Mouse (Mus musculus): ENCODE measurements around the gene Aldh4a1. TPM values are rescaled to one million over a fixed set of nuclear protein-coding genes. Genes with fewer than 3 reads are reported as not detected.

Gene Aldh4a1
- polyA plus RNA-seq (2012), result 29.6 and 30.4 TPM in 2 replicates

- TF ChIP-seq GATA1 (IDR thresholded peaks at IDR 0.05; ENCODE audit: low read length), result no peak
Observed at GRCm38 (mm10) chr4:139622373-139623282, at the start of gene Aldh4a1. Aldh4a1 (plus strand) TSS chr4:139622866.

- no peak for TF ChIP-seq GATA1 (IDR thresholded peaks at IDR 0.05; ENCODE audit: low read length)
Observed at GRCm38 (mm10) chr4:139572928-139573512, 49.6 kb upstream of the Aldh4a1 start.

GRCm38 (mm10) chr4:139574156-139574798 lies 48.4 kb upstream of the Aldh4a1 start:
- TF ChIP-seq GATA1 (IDR thresholded peaks at IDR 0.05; ENCODE audit: low read length), result no peak

GRCm38 (mm10) chr4:139574799-139575672 lies 47.6 kb upstream of the Aldh4a1 start:
- TF ChIP-seq GATA1 (IDR thresholded peaks at IDR 0.05; ENCODE audit: low read length), result no peak

GRCm38 (mm10) chr4:139575673-139576003 lies 47.0 kb upstream of the Aldh4a1 start:
- no peak for TF ChIP-seq GATA1 (IDR thresholded peaks at IDR 0.05; ENCODE audit: low read length)

GRCm38 (mm10) chr4:139576251-139576880 lies 46.3 kb upstream of the Aldh4a1 start:
- TF ChIP-seq GATA1 (IDR thresholded peaks at IDR 0.05; ENCODE audit: low read length), result no peak

- no peak for TF ChIP-seq GATA1 (IDR thresholded peaks at IDR 0.05; ENCODE audit: low read length)
Observed at GRCm38 (mm10) chr4:139577006-139577405, 45.7 kb upstream of the Aldh4a1 start.

GRCm38 (mm10) chr4:139578389-139578788 lies 44.3 kb upstream of the Aldh4a1 start:
- TF ChIP-seq GATA1 (IDR thresholded peaks at IDR 0.05; ENCODE audit: low read length), result no peak

GRCm38 (mm10) chr4:139579003-139579402 lies 43.7 kb upstream of the Aldh4a1 start:
- no peak for TF ChIP-seq GATA1 (IDR thresholded peaks at IDR 0.05; ENCODE audit: low read length)

- TF ChIP-seq GATA1 (IDR thresholded peaks at IDR 0.05; ENCODE audit: low read length), result no peak
Observed at GRCm38 (mm10) chr4:139579466-139579865, 43.2 kb upstream of the Aldh4a1 start.

GRCm38 (mm10) chr4:139580663-139581336 lies 41.9 kb upstream of the Aldh4a1 start:
- no peak for TF ChIP-seq GATA1 (IDR thresholded peaks at IDR 0.05; ENCODE audit: low read length)

GRCm38 (mm10) chr4:139581427-139582051 lies 41.1 kb upstream of the Aldh4a1 start:
- TF ChIP-seq GATA1 (IDR thresholded peaks at IDR 0.05; ENCODE audit: low read length), result no peak

GRCm38 (mm10) chr4:139582346-139582745 lies 40.3 kb upstream of the Aldh4a1 start:
- TF ChIP-seq GATA1 (IDR thresholded peaks at IDR 0.05; ENCODE audit: low read length), result no peak

GRCm38 (mm10) chr4:139582903-139583302 lies 39.8 kb upstream of the Aldh4a1 start:
- TF ChIP-seq GATA1 (IDR thresholded peaks at IDR 0.05; ENCODE audit: low read length), result no peak
